Mouse (Mus musculus) layer of hippocampus, adult 9-11 months (tissue): Measurements from ENCODE around the gene Mgat3.

Source experiments
- DNase-seq: peaks from one replicate; pipeline ENCODE4 v3.0.0; 2022

Mgat3 gene

DNA sequence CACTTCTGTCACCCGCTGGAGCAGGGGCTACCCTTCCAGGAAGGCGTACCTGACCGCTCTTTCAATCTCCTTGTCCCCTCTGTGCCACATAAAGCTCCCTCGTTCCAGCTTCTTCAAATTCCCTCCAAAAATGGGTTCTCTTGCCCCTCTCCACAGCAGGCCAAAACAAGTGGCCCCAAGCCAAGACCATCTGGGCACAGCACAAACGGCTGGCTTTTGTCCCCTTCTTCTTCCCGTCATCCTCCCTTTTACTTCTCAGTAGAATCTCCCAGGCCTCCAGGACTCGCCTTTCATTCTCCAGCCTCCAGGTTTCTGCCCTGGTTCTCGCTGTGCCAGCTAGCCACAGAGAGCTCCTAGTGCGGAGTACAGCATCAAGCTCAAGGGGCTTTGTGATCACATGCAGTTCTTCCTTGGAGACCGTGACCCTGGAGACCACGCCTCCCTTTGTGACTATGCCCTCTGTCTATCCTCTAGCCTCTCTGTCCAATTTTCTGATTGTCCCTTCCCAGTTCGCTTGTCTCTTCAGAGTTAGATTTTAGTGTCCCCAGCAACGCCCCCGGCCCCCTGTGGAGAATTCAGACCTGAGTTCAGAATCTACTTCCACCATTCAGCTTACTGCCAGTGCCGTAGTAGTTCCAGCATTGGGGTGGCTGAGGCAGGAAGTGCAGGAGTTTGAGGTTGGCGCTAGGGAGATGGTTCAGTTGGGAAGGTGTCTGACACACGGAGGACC, 54.7 kb downstream of the Mgat3 start:
- DNase-seq: no peak

DNA sequence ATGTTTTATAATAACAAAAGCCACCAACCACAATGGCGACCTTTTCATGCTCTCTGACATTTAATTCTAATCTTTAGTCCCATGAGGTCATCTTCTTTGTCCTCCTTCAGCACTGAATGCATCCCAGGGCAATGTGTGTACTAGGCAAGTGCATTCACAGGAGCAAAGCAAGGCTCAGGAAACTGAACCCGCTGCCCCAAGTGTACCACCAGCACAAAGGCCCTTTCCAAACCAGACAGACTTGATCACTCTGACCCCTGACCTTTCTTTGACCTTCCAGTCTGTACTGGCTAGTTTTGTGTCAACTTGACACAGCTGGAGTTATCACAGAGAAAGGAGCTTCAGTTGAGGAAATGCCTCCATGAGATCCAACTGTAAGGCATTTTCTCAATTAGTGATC, 58.8 kb downstream of the Mgat3 start:
- DNase-seq: no peak

DNA sequence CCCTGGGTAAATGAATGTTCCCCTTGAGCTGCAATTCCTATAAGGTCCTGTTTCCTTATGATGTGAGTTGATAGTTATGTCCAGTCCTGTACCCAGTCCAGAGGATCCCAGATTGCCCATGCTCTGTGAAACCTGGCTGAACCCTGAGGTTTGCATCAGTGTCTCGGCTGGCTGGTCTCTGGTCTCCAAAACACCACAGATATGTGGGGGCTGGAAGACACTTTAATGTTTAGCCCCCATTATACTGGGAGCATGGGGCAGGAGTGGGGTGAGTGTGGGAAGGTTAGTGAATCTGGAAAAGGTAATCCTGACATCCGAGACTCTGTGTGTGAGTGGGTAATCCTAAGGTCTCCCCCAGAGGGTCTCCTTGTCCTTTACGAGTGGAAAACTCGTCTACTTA, 59.5 kb downstream of the Mgat3 start:
- no peak for DNase-seq

DNA sequence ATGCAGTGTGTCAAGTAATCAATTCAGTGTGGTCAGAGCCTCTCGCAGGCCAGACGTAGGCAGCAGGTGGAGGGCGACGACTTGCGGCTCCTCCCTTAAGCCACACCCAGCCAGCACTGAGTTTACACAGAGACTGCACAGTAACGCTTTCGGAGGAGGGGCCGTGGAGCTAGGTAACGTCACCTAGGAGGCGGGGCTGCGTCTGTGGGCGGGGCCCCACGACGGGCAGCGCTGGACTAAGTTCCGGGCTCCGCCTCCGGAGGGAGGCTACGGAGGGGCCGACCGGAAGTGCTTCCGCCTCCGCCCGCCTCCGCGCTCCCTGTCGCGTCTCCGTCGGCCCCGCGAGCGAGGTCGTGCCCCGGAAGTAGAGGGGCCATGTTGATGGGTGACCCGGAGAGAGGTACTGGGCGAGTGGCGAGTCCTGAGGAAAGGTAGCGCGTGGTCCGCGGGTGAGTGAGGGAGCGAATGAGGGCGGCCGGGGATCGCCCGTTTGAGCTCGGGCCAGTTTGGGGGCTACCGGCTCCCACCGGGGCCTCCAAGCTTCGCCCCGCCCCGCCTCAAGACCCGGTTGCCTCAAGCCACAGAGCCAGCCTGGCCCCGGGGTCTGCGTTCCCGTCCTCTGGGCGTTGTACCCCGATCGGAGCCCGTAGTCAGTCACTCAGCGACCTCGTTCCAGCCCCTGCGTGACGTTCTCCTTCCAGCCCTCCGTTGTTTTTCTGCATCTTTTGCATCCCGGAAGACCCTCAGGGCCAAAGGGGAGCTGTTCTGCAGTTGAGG, 60.4 kb downstream of the Mgat3 start, which contains the start of gene Mief1:
Mief1 (plus strand) TSS at position 286 of the 777 bp plus-strand sequence.
- peak; percentile 98 for DNase-seq

DNA sequence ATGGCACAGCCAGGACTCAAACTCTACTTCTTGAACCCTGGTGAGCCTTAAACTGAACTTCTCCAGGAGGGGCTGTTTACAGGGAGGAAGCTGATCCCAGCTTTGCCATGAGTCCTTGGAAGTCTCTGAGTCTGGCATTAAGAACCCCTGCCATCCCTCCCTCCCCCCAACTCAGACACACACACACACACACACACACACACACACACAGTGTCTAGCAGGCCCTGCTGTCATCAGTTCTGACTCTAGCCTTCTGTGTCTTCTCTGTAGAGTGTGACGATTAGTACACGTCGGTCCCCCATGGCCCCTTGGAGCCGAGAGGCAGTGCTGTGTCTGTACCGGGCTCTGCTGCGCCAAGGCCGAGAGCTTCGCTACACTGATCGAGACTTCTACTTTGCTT, 62.0 kb downstream of the Mgat3 start, which contains the start of gene AC140267.1:
AC140267.1 (plus strand) TSS at position 301 of the 400 bp plus-strand sequence.
- no peak for DNase-seq

DNA sequence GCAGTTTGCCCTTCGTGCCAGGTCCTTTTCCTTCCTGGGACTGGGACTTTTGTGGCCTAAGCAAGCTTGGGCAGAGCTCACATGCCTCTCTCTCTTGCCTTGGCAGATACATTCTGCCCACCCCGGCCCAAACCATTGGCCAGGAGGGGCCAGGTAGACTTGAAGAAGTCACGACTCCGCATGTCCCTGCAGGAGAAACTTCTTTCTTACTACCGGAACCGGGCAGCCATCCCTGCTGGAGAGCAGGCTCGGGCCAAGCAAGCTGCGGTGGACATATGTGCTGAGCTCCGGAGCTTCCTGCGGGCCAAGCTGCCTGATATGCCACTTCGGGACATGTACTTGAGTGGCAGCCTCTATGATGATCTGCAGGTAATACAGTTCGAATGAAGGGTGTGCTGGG, 74.6 kb downstream of the Mgat3 start:
- no peak for DNase-seq

DNA sequence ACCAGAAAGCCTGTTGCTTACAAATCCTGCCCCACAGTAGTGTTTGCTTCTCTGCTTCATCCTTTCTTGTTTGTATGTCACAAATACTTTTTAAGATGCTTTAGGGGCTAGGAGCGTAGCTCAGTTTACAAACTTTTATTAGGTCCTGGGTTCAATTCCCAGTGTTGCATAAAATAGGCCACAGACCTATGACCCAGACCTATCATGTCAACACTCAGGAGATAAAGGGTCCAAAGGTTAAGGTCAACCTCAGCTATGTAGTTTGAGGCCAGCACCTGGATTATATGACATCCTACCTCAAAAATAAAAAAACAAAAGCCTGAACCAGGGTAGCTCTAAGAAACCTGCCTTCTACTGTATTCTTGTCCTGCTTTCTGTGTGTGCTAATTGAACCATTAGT, 75.1 kb downstream of the Mgat3 start:
- no peak for DNase-seq

DNA sequence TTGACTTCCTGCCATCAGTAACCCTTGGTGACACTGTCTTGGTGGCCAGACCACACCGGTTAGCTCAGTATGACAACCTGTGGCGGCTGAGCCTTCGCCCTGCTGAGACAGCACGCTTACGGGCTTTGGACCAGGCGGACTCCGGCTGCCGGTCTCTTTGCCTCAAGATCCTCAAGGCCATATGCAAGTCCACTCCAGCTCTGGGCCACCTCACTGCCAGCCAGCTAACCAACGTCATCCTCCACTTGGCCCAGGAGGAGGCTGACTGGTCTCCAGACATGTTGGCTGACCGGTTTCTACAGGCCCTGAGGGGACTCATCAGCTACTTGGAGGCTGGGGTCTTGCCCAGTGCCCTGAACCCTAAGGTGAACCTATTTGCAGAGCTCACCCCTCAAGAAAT, 76.2 kb downstream of the Mgat3 start:
- no peak for DNase-seq

DNA sequence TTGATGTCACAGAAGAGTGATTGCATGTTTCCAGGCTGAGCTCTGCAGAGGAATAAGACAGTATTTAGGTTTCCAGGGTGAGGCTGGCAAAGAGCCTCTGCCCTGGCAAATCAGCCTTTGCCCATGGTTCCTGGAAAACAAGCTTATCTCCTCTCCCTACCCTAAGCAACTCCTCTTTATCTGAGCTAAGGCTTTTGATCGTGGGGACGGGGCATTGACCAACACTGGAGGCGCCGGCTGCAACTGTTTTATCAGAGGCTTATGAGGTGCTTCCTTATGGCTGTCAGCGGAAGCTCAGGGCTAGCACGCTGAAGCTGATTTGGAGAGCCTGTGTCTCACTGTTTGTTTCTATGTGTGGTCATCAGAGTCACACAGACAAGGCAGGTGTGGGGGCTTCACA, 77.1 kb downstream of the Mgat3 start:
- no peak for DNase-seq

DNA sequence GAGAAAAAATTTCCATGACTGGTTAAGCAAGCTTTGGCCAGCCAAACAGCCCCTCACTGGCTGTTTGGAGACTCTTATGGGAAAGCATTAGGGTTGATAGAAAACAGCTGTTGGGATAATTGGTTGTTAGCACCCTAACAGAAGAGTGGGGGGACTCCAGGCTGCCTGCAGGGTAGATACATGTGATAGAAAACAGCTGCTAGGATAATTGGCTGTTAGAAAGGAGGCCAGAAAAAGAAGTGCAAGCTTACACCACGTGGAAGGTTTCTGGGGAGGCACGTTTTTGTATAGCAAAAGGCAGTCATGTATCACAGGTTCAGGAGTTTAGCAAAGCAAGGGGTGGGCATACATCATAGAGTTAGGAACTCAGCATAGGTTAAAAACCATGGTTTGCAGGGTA, 80.0 kb downstream of the Mgat3 start:
- DNase-seq: no peak

DNA sequence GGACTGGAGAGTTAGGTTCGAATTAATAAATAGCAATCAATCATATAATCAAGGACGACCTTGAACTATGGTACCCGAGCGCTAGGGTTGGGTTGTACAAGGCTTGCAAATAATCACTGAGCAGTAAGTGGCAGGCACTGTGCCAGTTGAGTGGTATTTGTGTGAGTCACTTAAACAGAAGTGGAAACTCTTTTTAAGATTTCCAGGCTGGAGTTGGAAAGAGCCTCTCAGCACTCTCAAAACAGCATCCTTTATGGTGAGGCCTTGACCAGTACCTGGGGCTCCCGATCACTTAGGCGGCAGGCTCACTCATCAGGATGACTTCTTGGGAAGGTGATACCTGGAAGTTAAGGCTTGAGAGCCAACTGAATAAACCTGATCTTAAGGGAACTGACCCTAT, 80.7 kb downstream of the Mgat3 start:
- DNase-seq: no peak

DNA sequence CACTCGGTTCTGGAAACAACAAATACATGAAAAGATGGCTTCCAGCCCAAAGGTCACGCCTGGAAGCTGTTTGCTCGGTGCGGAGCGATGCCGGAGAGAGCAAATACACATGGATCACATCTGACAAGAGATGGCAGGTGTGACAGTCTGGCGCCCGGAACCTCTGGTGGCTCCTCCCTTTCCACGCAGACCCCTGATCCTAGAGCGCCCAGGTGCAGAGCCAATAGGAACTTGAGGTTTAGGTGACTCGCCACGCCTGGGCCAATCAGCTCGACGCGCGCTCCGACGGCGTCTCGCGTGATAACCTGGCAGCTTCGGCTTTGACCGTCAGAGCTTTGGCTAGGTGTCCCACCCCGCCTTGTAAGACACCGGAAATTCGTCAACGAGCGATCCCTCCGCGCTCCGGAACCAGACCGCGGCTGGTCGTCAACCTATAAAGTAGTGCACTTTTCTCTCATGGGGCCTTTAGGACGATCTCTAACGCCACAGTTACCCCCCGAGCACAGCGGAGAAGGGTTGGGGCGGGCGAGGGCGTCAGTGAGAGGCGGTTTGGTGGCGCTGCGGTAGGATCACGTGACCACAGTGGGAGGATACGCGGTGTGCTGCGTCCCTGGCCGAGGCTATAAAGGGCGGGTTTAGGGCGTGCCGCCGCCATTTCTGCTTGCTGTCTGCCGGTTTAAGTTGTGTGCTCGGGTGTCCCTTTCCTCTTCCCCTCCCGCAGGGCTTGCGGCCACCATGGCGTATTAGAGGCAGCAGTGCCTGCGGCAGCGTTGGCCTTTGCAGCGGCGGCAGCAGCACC, 81.5 kb downstream of the Mgat3 start, which contains the start of gene Atf4:
Atf4 (plus strand) TSS at position 338 of the 799 bp plus-strand sequence.
- peak; percentile 99 for DNase-seq

DNA sequence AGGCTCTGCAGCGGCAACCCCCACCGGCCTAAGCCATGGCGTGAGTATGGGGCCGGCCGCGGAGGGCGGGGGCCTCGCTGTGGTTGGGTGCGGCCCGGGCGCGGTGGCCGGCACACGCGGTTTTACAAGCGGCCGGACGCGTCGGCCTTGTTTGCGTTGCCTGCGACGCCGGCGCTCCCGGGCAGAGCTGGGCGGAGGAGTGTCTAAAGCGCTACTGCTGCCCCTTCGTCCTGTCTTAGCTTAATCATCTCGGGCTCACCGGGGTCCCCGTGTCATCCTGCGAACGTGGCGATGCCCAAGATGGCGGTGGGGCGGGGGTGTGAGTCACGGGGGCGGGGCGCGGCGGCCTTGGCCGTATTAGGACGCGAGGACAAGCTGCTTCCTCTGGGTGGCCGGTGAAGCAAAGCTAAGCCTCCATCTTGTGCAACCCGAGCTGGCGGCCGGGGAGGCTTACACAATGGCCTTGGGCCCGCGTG, 82.2 kb downstream of the Mgat3 start:
- peak; percentile 76 for DNase-seq

DNA sequence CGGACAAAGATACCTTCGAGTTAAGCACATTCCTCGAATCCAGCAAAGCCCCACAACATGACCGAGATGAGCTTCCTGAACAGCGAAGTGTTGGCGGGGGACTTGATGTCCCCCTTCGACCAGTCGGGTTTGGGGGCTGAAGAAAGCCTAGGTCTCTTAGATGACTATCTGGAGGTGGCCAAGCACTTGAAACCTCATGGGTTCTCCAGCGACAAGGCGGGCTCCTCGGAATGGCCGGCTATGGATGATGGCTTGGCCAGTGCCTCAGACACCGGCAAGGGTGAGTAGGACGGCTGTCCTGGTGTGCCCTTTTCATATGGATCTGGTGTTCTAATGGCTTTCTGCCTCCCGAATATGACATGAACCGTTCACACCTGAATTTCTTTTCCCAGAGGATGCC, 82.7 kb downstream of the Mgat3 start:
- no peak for DNase-seq

DNA sequence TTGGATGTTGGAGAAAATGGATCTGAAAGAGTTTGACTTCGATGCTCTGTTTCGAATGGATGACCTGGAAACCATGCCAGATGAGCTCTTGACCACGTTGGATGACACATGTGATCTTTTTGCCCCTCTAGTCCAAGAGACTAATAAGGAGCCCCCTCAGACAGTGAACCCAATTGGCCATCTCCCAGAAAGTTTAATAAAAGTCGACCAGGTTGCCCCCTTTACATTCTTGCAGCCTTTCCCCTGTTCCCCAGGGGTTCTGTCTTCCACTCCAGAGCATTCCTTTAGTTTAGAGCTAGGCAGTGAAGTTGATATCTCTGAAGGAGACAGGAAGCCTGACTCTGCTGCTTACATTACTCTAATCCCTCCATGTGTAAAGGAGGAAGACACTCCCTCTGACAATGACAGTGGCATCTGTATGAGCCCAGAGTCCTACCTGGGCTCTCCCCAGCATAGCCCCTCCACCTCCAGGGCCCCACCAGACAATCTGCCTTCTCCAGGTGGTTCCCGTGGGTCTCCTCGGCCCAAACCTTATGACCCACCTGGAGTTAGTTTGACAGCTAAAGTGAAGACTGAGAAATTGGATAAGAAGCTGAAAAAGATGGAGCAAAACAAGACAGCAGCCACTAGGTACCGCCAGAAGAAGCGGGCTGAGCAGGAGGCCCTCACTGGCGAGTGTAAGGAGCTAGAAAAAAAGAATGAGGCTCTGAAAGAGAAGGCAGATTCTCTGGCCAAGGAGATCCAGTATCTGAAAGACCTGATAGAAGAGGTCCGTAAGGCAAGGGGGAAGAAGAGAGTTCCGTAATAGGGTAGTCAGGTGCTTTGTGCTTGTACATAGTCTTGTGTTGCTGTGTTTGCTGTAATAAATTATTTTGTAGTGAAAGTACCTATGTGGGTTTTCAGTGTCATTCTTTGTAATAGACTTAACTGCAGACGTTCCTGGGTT, 83.4 kb downstream of the Mgat3 start:
- no peak for DNase-seq

DNA sequence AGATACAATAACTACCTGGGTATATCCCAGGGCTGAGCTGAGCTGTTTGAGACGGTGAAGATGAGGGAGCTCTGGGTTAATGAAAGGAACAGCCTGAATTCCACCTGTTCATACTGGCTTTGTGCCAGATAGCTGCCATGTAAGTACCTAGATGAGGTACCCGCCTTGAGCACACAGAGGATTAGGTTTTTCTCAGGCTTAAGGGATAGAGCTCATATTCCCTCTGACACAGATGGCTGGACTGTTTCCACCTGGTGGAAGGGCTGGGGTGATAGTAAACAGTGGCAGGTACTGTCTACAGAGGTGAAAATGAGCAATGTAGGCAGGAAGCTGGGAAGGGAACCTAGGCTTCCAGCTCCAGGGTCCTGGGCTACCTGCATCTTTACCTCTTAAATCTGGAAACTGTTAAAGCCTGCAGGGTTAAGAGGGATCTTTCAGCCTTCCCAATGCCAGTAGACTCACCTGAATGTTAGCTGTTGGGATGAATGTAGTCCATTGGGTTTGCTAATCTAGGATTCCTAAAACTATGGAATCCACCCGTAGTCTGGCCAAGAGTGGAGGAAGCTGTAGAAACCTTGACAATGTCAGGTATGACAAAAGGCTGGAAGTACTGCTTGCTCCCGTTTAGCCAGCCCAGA, 84.2 kb downstream of the Mgat3 start:
- DNase-seq: no peak

DNA sequence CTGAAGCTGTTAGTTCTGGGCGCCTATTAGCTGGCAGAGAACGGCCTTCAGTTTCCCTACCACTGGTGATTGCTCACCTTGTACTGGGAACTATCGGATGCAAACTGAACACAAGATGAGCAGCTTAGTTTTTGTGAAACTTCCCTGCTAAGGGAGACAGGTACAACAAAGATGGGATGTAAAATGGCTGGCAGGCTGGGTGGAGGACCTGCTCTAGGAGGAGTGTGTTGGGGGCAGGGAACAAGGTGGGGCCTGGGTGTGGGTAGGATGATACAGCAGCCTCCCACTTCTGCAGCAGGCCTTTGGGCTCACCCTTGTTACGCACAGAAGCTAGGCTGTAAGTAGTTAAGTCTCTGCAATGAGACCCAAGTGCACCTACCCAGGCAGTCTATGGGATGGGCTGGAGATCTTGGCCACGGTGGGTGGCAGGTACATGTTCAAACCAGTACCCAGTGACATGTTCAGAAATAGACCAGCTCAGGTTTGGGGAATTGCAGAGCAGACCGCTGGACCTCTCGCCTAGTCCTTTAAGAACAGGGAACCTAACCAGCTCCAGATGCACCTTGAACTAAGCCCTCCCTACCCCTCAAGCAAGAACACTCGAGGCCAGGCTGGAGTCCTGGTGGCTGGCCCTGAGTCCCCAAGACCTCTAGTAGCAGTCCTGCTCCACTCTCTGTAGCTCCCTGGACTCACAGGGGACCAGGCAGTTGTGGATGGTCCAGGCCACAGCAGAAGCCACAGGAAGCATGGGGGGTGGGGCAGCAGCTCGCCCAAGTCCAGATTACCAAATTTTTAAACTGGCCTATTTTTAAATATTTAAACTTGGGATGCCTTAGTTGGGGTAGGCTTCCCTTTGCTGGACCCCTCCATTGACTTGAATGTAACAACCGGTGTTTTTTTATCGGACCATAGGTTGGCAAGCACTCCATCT, 85.0 kb downstream of the Mgat3 start:
- DNase-seq: no peak

DNA sequence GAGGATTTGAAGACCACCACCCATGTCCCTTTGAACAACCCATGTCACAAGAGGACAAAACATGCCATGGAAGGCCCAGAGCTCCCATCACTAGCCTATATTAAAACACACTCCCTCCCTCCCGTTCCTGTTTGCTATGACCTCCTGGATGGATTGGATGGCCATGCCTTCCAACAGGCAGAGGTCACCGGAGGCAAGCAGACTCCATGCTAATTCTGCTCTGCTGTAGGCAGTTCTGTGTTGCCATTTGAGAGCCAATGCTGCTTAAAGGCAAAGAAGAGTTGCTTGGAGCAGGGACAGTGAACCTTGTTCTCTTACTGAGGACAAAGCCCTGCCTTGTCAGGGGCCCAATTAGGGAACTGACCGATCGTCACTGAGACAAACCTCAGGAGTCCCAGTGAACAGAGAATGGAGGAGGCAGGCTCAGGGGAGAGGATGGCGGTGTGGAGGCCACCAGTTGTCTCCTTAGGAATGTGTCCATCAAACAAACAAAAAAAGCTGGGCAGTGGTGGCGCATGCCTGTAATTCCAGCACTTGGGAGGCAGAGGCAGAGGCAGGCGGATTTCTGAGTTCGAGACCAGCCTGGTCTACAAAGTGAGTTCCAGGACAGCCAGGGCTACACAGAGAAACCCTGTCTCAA, 86.0 kb downstream of the Mgat3 start:
- DNase-seq: no peak

DNA sequence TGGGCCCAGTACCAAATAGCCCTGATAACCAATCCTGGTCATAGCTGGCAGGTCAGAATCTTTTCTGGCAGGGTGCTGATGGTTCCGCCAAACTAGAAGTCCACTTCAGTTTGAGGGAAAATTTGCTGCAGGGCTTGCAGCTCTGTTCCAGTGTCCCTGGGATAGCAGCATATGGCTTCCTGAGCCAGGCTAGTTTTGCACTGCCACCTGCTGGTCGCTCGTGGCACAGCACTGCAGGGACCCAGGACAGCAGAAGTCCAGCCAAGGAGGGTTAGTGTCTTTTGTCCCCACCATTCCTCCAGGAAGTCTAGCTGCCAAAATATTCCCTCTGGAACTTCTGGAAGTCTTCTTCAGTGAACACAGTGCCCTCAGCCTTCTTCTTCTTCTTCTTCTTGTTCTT, 87.2 kb downstream of the Mgat3 start:
- peak; percentile 73 for DNase-seq

DNA sequence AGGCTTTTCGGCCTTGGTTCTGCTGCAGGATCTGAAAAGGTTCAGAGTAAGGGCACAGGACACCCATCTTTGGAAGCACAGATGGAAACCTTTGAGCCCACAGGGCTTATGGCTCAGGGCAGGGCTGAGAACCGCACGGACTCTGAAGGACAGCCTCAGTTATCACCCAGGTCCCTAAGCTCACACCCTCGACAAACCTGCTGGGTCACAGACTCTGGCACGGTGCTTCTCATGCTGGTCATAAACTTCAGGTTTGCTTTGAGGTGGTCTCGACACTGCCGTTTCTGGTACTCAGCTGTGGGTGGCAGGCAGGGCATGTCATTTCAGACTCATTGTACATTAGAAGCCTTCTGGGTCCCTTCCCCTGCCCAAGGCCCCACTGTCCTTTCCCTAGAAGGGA, 87.6 kb downstream of the Mgat3 start:
- no peak for DNase-seq
